In the genomic region with DNA sequence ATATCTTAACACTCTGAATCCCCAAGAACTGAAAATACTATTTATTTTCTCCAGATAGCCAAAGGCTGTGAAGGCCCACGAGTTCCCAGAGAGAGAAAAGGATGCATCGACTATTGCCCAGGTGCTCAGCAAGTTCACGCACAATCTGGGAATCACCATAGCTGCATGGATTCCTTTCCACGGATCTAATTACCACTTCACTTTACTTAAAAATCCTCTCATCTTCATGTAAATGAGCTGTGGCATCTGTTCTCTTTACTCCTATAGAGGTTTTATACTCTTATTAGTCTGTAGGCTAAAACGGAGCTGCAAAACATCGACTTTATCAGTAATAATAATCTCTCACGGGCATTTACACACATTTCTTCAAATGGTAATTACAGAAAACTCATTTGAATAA, we compare ENCODE assay signal across 29 mouse cellular contexts.
DNase-seq lines count a peak whose midpoint lies in the region; ATAC-seq lines count a peak whose summit lies in the region.
"Had no signal": no experiment of that assay in that cellular context is flagged by ENCODE, and none has a peak within 500 bp of the region (broad histone marks: within the 10 kb centered on the region; RNA-seq: fewer than 3 reads in every experiment).

No protein-coding gene starts in this region.

- no peaks in the 10 kb centered on the region for H3K4me1 ChIP-seq in forebrain, embryonic 14.5 days (ENCODE audit: control insufficient read depth, insufficient read depth, low read length)
- H3K4me1 ChIP-seq in forebrain, embryonic 12.5 days, result no peaks in the 10 kb centered on the region
- no peaks in the 10 kb centered on the region for H3K4me1 ChIP-seq in midbrain, embryonic 14.5 days (ENCODE audit: control insufficient read depth, insufficient read depth, low read length)
- no peaks in the 10 kb centered on the region for H3K4me1 ChIP-seq in midbrain, embryonic 11.5 days (ENCODE audit: control insufficient read depth, insufficient read depth, low read length)
- no peaks in the 10 kb centered on the region for H3K4me1 ChIP-seq in midbrain, embryonic 16.5 days (ENCODE audit: control insufficient read depth, insufficient read depth, low read length)
- no peaks in the 10 kb centered on the region; the same call in 1 of the 2 replicates for H3K4me1 ChIP-seq in forebrain, embryonic 16.5 days (replicated peaks; ENCODE audit: control insufficient read depth, insufficient read depth, low read length)
- H3K4me1 ChIP-seq: embryonic facial prominence, embryonic 13.5 days; embryonic facial prominence, embryonic 15.5 days; forebrain, embryonic 10.5 days; forebrain, embryonic 13.5 days had no signal

- no peaks in the 10 kb centered on the region for H3K27me3 ChIP-seq in forebrain, embryonic 14.5 days (replicated peaks; ENCODE audit: control insufficient read depth, insufficient read depth, low read length)
- no peaks in the 10 kb centered on the region for H3K27me3 ChIP-seq in forebrain, embryonic 12.5 days
- H3K27me3 ChIP-seq in midbrain, embryonic 14.5 days (ENCODE audit: control insufficient read depth, insufficient read depth, low read length), result no peaks in the 10 kb centered on the region
- no peaks in the 10 kb centered on the region for H3K27me3 ChIP-seq in midbrain, embryonic 11.5 days (ENCODE audit: control insufficient read depth, insufficient read depth, low read length)
- no peaks in the 10 kb centered on the region for H3K27me3 ChIP-seq in midbrain, embryonic 16.5 days (ENCODE audit: control insufficient read depth, insufficient read depth, low read depth, low read length)
- no peaks in the 10 kb centered on the region for H3K27me3 ChIP-seq in forebrain, embryonic 16.5 days (replicated peaks; ENCODE audit: control insufficient read depth, insufficient read depth, low read length)
- H3K27me3 ChIP-seq: CH12.LX; embryonic facial prominence, embryonic 13.5 days; embryonic facial prominence, embryonic 15.5 days; forebrain, embryonic 13.5 days; Patski had no signal

- WGBS in forebrain, embryonic 14.5 days, result 49% methylated on average over 7 of the region's 7 CpGs
- WGBS in forebrain, embryonic 12.5 days, result 60% methylated on average over 7 of the region's 7 CpGs
- WGBS in midbrain, embryonic 14.5 days, result 43% methylated on average over 7 of the region's 7 CpGs
- 80% methylated on average over 7 of the region's 7 CpGs for WGBS in midbrain, embryonic 11.5 days
- WGBS in midbrain, embryonic 16.5 days, result 31% methylated on average over 7 of the region's 7 CpGs
- WGBS in forebrain, embryonic 16.5 days, result 33% methylated on average over 7 of the region's 7 CpGs

- H3K4me2 ChIP-seq in forebrain, embryonic 14.5 days (ENCODE audit: low read length), result no peak overlapping the region
- no peak overlapping the region for H3K4me2 ChIP-seq in forebrain, embryonic 12.5 days
- no peak overlapping the region for H3K4me2 ChIP-seq in midbrain, embryonic 14.5 days (ENCODE audit: low read length)
- no peak overlapping the region for H3K4me2 ChIP-seq in midbrain, embryonic 11.5 days
- no peak overlapping the region for H3K4me2 ChIP-seq in midbrain, embryonic 16.5 days (ENCODE audit: low read length)
- H3K4me2 ChIP-seq in forebrain, embryonic 16.5 days (ENCODE audit: low read length), result no peak overlapping the region
- H3K4me2 ChIP-seq: embryonic facial prominence, embryonic 13.5 days; embryonic facial prominence, embryonic 15.5 days; forebrain, embryonic 13.5 days had no signal

- no peak overlapping the region for H3K27ac ChIP-seq in forebrain, embryonic 14.5 days (ENCODE audit: low read depth, low read length)
- H3K27ac ChIP-seq in forebrain, embryonic 12.5 days, result no peak overlapping the region
- H3K27ac ChIP-seq in midbrain, embryonic 14.5 days (replicated peaks; ENCODE audit: low read depth, low read length), result no peak overlapping the region
- no peak overlapping the region for H3K27ac ChIP-seq in midbrain, embryonic 11.5 days (ENCODE audit: low read depth, low read length)
- H3K27ac ChIP-seq in midbrain, embryonic 16.5 days (ENCODE audit: low read length), result no peak overlapping the region
- no peak overlapping the region for H3K27ac ChIP-seq in forebrain, embryonic 16.5 days (ENCODE audit: low read length)
- H3K27ac ChIP-seq: embryonic facial prominence, embryonic 13.5 days; embryonic facial prominence, embryonic 15.5 days; forebrain, embryonic 10.5 days; forebrain, embryonic 13.5 days had no signal

- H3K9me3 ChIP-seq in forebrain, embryonic 14.5 days (replicated peaks; ENCODE audit: control insufficient read depth, low read length), result no peaks in the 10 kb centered on the region
- H3K9me3 ChIP-seq in forebrain, embryonic 12.5 days, result no peaks in the 10 kb centered on the region
- H3K9me3 ChIP-seq in midbrain, embryonic 14.5 days (ENCODE audit: control insufficient read depth, low read length), result no peaks in the 10 kb centered on the region
- no peaks in the 10 kb centered on the region for H3K9me3 ChIP-seq in midbrain, embryonic 11.5 days (ENCODE audit: control insufficient read depth, low read length)
- H3K9me3 ChIP-seq in midbrain, embryonic 16.5 days (replicated peaks; ENCODE audit: control insufficient read depth, low read length, poor library complexity, severe bottlenecking), result no peaks in the 10 kb centered on the region
- H3K9me3 ChIP-seq in forebrain, embryonic 16.5 days (ENCODE audit: control insufficient read depth, low read length), result no peaks in the 10 kb centered on the region
- H3K9me3 ChIP-seq: embryonic facial prominence, embryonic 13.5 days; embryonic facial prominence, embryonic 15.5 days; forebrain, embryonic 10.5 days; forebrain, embryonic 13.5 days; G1E had no signal

- no peaks in the 10 kb centered on the region for H3K36me3 ChIP-seq in forebrain, embryonic 14.5 days (ENCODE audit: control insufficient read depth, insufficient read depth, low read length)
- H3K36me3 ChIP-seq in forebrain, embryonic 12.5 days (replicated peaks), result no peaks in the 10 kb centered on the region
- no peaks in the 10 kb centered on the region for H3K36me3 ChIP-seq in midbrain, embryonic 14.5 days (ENCODE audit: control insufficient read depth, insufficient read depth, low read length)
- H3K36me3 ChIP-seq in midbrain, embryonic 11.5 days (ENCODE audit: control insufficient read depth, insufficient read depth, low read length), result no peaks in the 10 kb centered on the region
- H3K36me3 ChIP-seq in midbrain, embryonic 16.5 days (ENCODE audit: control insufficient read depth, insufficient read depth, low read length), result no peaks in the 10 kb centered on the region
- no peaks in the 10 kb centered on the region for H3K36me3 ChIP-seq in forebrain, embryonic 16.5 days (ENCODE audit: control insufficient read depth, insufficient read depth)
- H3K36me3 ChIP-seq: embryonic facial prominence, embryonic 13.5 days; embryonic facial prominence, embryonic 15.5 days; forebrain, embryonic 10.5 days; G1E had no signal

- no peak overlapping the region for H3K4me3 ChIP-seq in forebrain, embryonic 14.5 days (ENCODE audit: low read depth, low read length)
- H3K4me3 ChIP-seq in forebrain, embryonic 12.5 days (replicated peaks), result no peak overlapping the region
- no peak overlapping the region for H3K4me3 ChIP-seq in midbrain, embryonic 14.5 days (replicated peaks; ENCODE audit: low read depth, low read length)
- H3K4me3 ChIP-seq in midbrain, embryonic 11.5 days (ENCODE audit: low read depth, low read length), result no peak overlapping the region
- H3K4me3 ChIP-seq in midbrain, embryonic 16.5 days (ENCODE audit: low read depth, low read length), result no peak overlapping the region
- H3K4me3 ChIP-seq in forebrain, embryonic 16.5 days (replicated peaks; ENCODE audit: low read length), result no peak overlapping the region
- H3K4me3 ChIP-seq: embryonic facial prominence, embryonic 13.5 days; embryonic facial prominence, embryonic 15.5 days; erythroblast, embryonic 14.5 days; forebrain, embryonic 10.5 days; forebrain, embryonic 13.5 days had no signal

- 0 out of 2 replicates have a peak, but pooled peaks have one; percentile 46 for ATAC-seq in forebrain, embryonic 14.5 days
- ATAC-seq in forebrain, embryonic 12.5 days (ENCODE audit: low FRiP score), result no peak
- ATAC-seq in midbrain, embryonic 14.5 days (ENCODE audit: low FRiP score, low TSS enrichment), result no peak
- ATAC-seq in midbrain, embryonic 11.5 days (ENCODE audit: low FRiP score), result no peak
- ATAC-seq in midbrain, embryonic 16.5 days, result 0 out of 2 replicates have a peak, but pooled peaks have one; percentile 54
- no peak for ATAC-seq in forebrain, embryonic 16.5 days
- ATAC-seq: activated CD4-positive, CD25-positive, alpha-beta regulatory T cell, adult 4 months; CD4-positive, CD25-positive, alpha-beta regulatory T cell, adult 4 months; forebrain, embryonic 13.5 days; forebrain, postnatal 0 days; Patski had no signal

- no peak overlapping the region for H3K9ac ChIP-seq in forebrain, embryonic 14.5 days (ENCODE audit: low read length)
- no peak overlapping the region for H3K9ac ChIP-seq in forebrain, embryonic 12.5 days
- H3K9ac ChIP-seq in midbrain, embryonic 14.5 days (replicated peaks; ENCODE audit: low read length), result no peak overlapping the region
- H3K9ac ChIP-seq in midbrain, embryonic 11.5 days (ENCODE audit: low read length), result no peak overlapping the region
- H3K9ac ChIP-seq in midbrain, embryonic 16.5 days (ENCODE audit: low read depth, low read length), result no peak overlapping the region
- no peak overlapping the region for H3K9ac ChIP-seq in forebrain, embryonic 16.5 days (replicated peaks; ENCODE audit: low read depth, low read length)
- H3K9ac ChIP-seq: embryonic facial prominence, embryonic 13.5 days; embryonic facial prominence, embryonic 15.5 days; forebrain, embryonic 13.5 days; forebrain, postnatal 0 days had no signal

- peak; percentile 24 for DNase-seq in forebrain, embryonic 14.5 days (ENCODE audit: low spot score)
- DNase-seq in midbrain, embryonic 14.5 days, result peak; percentile 40
- DNase-seq in midbrain, embryonic 11.5 days (ENCODE audit: low spot score, missing footprints), result no peak
- no peak for DNase-seq in right cerebral cortex, postnatal 36 days (ENCODE audit: low spot score in 2 of 2)
- DNase-seq: adrenal gland, adult 8-10 months; adrenal gland, postnatal 14 days; adrenal gland, postnatal 36 days; B cell, adult 2 months; cerebellum, adult 11 months; cerebellum, adult 18-20 months; cerebellum, adult 8-10 months; cerebellum, adult 9-11 months; cerebellum, postnatal 14 days; cerebellum, postnatal 36 days; embryo, embryonic 11 days; forebrain, postnatal 0 days had no signal

Comparison
In these comparisons a context has a peak if more than half of its experiments do, and no peak if none do; other contexts are left out.
1. ATAC-seq: peak in forebrain, embryonic 14.5 days (single experiment) and midbrain, embryonic 16.5 days (single experiment); none in forebrain, embryonic 12.5 days (single experiment), midbrain, embryonic 14.5 days (single experiment), midbrain, embryonic 11.5 days (single experiment) and forebrain, embryonic 16.5 days (single experiment).
2. DNase-seq: peak in forebrain, embryonic 14.5 days (single experiment) and midbrain, embryonic 14.5 days (single experiment); none in midbrain, embryonic 11.5 days (single experiment) and right cerebral cortex, postnatal 36 days (0 of 2).